Mouse (Mus musculus): ENCODE measurements around the gene Ipcef1.
"Not testable (repeated sequence)": the region's sequence is repeated elsewhere in the genome, so short reads cannot be mapped to it uniquely, and the experiment has no call there.

The Ipcef1 gene

DNA sequence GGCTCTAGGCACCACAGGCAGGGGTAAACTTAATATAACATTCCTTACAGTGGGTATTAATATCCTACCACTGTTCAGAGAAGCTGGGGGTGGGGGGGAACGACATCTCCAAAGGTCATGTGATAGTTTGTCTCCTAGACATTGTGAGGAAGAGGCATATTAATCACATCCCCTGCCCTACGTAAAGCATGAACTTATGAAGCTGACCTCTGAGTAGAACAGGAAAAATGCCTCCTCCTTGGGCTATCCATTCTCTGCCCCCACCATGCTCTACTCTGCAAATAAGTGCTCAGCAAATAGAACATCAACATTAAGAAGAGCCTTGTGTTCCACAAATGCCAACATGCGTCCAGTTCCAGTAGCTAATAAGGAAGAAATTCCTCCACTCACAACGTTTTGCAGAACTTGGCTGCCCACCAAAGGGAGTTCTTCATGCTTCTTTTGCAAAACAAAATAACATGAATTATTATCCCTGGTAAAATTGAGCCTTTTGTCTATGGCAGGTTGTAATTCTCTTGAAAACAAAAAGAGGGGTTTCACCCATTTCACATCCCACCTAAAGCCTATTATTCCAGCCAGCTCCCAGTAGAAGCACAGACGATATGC is 162.5 kb downstream of the Ipcef1 start:
- DNase-seq (ENCODE audit: low read depth, low spot score): no peak

DNA sequence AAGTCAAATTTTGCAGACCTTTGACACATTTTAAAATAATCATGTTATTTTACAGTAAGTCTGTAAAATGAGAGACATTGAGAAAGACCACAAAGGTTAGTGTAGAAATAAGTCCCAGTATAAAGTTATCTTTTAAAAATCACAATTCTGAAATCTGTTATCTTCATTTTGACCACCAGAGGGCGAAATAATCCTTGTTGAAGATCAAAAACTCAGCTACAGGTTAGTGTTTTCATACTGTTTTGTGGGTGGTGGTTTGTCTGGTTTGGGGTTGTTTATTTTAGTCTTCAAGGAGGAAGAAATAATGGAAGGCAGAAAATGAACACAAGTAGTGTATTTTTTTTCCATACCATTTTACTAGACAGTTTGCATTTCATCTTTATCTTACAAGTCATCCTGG is 166.8 kb downstream of the Ipcef1 start:
- DNase-seq (ENCODE audit: low read depth, low spot score): peak; percentile 50

DNA sequence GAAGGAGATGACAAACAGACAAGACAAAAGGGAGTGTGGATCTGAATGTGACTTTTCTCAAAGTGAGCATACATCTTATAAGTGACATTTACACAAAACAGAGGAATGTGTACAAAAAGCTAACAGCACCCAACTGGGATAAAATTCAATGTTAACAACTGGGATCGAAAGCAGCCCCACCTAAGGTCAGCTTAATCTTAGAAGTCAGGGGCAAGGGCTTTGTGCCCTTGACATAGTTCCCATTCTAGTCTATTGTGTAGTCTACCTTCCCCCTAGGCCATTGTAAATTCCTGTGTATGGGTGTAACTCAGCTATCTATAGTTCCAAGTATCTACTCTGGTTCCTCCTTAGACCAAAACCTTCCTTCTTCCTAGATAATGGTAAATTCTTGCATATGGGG is 170.2 kb downstream of the Ipcef1 start:
- not testable (repeated sequence) for DNase-seq (ENCODE audit: low read depth, low spot score)

DNA sequence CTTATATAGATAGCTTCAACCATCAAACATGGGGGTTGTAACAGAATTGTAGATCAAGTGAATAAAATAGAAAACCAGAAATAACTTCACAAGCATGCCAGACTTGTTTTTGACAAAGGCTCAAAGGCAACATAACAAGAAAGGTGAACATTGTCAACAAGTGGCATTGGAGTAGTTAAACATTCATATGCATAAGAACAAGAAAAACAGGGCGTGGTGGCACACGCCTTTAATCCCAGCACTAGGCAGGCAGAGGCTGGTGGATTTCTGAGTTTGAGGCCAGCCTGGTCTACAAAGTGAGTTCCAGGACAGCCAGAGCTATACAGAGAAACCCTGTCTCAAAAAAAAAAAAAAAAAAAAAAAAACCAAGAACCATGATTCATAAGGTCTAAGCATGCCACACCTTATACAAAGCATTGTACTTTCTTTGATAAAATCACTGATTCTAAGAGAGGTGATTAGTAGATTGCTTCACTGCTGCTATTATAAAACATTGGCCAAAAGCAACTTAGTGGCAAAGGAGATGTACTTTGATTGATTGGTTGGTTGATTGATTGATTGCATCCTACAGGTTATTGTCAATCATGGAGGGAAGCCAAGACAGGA is 173.9 kb downstream of the Ipcef1 start:
- no peak for DNase-seq (ENCODE audit: low read depth, low spot score)

DNA sequence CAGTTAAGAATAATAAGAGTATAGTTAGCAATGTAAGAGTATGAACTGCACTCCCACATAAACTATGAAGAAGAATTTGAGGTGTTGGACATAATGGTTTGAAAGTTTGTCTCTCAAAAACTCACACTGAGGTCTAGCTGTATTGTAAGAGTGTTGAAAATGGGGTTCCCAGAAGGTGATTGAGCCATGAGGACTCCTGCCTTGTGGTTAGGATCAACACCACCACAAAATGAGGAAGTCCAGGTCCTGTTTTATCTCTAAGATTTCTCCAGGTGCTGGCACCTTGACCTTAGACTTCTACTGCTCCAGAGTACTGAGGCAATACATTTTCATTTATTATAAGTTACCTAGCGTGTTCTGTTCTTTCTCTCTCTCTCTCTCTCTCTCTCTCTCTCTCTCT is 178.4 kb downstream of the Ipcef1 start:
- no peak for DNase-seq (ENCODE audit: low read depth, low spot score)

DNA sequence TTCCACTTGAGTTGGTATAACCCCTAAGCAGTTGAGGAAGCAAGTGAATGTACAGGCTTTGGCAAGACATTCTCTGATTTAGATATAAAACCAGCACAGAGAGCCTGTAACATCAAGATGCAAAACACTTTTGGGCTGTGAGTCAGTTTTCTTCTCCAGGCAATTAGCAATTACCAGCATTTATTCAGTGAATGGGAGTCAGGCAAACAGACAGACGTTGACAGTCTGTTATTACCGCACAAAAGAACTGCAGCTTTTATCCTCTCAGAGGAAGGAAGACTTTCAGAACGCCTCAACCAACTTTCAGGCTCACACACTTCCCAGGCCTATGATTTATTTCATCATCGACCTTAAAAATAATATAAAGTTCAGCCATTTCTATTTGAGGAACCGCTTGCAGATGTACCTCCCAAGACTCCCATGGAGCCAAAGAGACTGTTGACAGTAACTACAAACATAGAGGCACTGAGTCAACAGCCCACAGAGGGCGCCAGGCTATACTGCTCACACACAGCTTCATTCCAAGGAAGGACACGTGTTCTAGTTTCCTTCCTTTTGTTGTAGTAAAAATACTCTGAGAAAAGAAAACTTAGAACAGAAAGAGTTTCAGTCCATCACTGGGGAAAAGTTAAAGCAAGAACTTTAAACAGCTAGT is 180.7 kb downstream of the Ipcef1 start:
- DNase-seq (ENCODE audit: low read depth, low spot score): peak; percentile 67

DNA sequence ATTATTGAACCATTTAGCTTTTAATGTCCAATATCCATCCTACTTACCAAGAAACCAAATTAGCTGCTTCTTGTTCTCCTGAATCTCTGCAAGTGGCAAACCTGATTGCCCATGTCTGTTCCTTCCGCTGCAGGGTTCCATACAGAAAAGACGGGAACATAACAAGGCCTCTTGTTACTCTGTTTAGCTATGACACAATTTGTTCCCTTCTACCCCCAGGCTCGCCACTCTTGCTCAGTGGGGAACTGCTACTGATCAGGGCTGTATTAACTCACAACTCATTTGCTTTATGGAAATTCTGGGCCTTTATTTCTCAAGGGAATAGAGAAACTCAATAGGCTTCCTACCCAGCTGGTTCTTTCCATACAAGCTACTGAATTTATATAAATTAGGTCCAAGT is 196.5 kb downstream of the Ipcef1 start:
- DNase-seq (ENCODE audit: low read depth, low spot score): no peak

DNA sequence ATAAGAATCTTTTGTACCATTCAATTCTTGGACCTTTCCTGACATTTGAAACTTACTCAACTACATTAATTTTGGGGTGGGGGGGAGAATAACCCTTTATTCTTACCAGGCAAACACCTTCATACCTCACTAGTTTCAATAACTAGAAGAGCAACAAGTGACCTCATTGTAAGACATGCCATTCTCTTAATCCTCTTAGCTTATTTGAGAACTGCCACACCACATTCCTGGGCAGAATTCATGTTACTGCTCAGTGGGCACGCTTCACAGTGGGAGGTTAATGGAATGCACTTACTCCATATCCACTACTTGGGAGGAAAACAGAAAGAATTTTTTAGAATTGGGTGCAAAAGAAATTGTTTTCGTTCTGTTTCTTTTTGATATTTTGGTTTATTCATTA is 203.4 kb downstream of the Ipcef1 start:
- no peak for DNase-seq (ENCODE audit: low read depth, low spot score)

DNA sequence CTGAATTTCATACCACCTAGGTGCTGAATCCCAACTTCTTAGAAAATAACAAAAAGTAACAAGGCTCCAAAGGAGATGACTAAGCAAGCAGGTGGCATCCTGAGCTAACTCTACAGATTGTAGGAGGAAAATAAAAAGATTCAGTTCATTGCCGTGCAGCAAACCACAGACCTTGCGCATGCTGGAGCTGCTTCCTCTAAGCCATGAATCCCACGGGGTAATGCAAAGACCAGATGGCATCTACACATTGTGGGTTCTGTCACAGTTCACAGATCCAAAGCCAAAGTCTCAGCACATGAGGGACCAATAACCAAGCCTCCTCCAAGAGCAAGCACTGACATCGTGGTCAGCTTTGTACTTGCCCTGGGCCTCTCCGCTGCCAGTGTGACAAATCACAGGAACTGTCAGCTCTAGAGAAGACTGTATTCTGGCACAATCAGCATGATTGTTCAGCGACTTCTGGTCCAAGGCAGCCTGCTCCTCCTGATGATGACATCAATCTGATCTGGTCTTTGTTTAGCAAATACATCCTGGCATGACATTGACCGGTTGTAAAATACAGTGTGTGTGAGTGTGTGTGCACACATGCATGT is 204.0 kb downstream of the Ipcef1 start:
- peak; percentile 31 for DNase-seq (ENCODE audit: low read depth, low spot score)

DNA sequence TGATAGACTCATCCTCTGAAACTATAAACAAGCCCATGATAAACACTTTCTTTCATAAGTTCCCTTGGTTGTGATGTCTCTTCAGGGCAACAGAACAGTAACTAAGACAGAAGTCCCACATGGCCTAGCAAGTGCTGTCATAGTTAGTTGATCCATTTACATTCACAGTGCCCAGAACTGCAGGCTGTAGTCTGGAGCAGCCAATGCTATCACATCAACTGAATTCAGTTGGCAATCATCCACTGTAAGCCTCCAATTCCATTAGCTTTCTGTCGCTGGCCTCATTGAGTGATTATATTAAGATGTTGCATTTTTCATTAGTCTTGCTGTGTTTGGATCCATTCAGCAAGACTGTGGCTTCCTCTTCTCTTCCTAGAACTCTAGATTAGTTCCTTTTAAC is 206.0 kb downstream of the Ipcef1 start:
- DNase-seq (ENCODE audit: low read depth, low spot score): no peak

DNA sequence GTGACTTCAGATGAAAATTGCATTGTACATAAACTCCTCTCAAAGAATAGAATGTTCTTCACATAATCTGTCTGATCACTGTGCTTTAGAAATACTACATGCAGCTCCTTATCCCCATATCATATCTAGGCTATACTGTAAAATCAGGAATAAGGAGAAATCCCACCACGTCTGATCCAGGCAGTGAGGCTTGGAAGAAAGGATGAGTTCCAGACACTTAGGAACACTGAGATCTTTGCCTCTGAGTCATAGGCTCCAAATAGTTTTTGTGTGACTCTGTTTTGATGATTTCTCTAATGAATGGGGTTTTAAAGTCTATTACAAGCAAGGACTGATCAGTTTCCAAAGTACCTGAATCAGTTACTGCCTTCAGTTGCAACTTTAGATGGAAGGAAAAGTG is 210.1 kb downstream of the Ipcef1 start:
- DNase-seq (ENCODE audit: low read depth, low spot score): no peak

All from telencephalon, adult 2 months (tissue).